Mouse (Mus musculus): ENCODE data around the gene Gm45062.

Gene Gm45062

GRCm38 (mm10) chr6:8617369-8617768, 358.1 kb downstream of the Gm45062 start:
- DNase-seq (ENCODE audit: low read depth, low spot score) = no peak

- DNase-seq (ENCODE audit: low read depth, low spot score) = no peak
These were observed 360.5 kb downstream of the Gm45062 start for GRCm38 (mm10) chr6:8619582-8620350.

GRCm38 (mm10) chr6:8623045-8623444, 363.8 kb downstream of the Gm45062 start:
- no peak for DNase-seq (ENCODE audit: low read depth, low spot score)

DNA sequence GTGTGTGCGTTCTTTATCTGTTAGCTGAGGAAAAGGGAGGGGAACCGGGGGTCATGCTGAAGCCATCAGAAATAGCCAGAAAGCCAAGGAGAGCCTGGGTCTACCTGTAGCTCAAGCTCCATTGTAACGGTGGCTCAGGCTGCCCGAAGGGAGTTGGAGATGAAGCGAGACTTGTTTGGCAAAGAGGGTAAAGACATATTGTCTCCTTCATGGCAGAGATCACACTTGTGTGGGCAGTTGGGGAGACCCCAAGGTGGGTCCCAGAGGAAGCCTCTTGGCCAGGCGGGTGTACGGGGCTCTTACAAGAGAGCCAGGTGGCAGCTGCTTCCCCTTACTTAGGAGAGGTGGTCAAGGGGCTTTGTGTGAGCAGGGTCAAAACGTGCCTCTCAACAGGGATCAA, 369.0 kb downstream of the Gm45062 start:
- no peak for DNase-seq (ENCODE audit: low read depth, low spot score)

GRCm38 (mm10) chr6:8628715-8629267, 369.5 kb downstream of the Gm45062 start:
- no peak for DNase-seq (ENCODE audit: low read depth, low spot score)

- no peak for DNase-seq (ENCODE audit: low read depth, low spot score)
These were observed 371.3 kb downstream of the Gm45062 start for GRCm38 (mm10) chr6:8630531-8630930.

- no peak for DNase-seq (ENCODE audit: low read depth, low spot score)
These were observed 372.1 kb downstream of the Gm45062 start for GRCm38 (mm10) chr6:8631362-8631761.

GRCm38 (mm10) chr6:8631986-8632632, 372.9 kb downstream of the Gm45062 start:
- no peak for DNase-seq (ENCODE audit: low read depth, low spot score)

DNA sequence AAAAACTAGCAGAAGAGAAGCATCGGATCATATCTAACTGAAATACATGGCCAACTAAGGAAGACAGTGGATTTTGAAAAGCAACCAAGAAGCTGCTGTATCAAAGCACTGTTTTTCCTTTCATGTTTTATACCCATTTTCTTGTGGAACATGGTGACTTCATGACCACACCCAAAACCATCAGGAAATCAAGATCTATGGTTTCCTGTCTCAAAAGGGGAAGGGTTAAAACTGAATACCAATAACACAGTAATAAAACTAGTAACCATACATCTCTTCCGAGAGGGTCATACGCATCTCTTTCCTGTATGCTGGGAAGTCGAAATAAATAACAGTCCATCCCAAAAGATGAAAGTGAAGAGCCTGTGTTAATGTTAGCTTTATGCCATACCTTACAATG, 373.5 kb downstream of the Gm45062 start:
- no peak for DNase-seq (ENCODE audit: low read depth, low spot score)

DNA sequence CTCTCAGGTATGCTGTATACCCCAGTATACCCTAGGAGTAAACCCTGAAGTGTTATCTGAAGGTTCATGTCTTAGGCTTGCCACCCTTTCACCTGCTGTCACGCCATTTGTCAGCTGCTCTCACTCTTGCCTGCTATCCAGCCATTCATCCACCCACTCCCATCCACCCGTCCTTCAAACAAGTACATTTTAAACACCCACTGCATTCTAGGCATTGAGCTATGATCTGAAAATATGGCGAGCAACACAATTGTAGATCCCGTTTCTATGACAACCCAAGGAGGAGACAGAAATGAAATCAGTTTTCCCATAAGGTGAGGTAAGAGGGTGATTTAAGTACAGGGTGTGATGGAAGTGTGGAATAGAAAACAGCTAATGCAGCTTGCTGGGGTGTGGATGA, 378.9 kb downstream of the Gm45062 start:
- no peak for DNase-seq (ENCODE audit: low read depth, low spot score)

GRCm38 (mm10) chr6:8638899-8639298, 379.6 kb downstream of the Gm45062 start:
- DNase-seq (ENCODE audit: low read depth, low spot score) = no peak

DNA sequence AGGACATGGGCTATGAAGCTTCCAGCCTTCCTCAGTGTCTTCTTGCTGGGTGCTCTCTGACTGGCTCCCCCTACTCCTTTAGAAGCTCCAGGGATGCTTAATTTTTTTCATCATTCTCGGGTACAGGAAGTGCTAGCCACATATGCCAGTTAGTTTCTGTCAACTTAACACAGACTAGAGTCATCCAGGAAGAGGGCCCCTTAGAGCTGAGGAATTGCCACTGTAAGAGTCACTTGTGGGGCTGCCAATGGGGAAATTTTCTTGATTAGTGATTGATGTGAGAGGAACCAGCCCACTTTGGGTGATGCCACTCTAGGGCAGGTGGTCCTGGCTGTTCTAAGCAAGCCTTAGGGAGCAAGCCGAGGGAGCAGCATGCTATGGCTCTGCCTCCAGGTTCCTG, 380.3 kb downstream of the Gm45062 start:
- DNase-seq (ENCODE audit: low read depth, low spot score) = no peak

DNA sequence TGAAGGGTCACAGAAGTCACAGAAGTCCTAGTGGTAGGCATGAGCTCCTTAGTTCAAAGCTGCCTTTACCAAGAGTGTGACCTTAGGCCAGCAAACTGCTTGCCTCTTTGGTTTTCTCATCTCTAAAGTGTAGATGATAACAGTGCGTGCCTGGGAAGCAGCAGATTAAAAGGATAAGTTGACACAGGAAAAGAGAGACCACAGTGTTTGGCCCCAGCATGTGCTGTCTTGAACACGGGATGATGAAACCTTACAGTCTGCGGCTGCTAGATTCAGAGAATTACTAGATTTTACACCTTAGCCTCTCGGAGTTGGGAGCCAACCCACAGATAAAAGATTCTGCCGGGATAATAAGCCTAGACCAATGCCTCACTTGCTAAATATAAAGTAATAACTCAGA, 381.6 kb downstream of the Gm45062 start:
- DNase-seq (ENCODE audit: low read depth, low spot score) = no peak

DNA sequence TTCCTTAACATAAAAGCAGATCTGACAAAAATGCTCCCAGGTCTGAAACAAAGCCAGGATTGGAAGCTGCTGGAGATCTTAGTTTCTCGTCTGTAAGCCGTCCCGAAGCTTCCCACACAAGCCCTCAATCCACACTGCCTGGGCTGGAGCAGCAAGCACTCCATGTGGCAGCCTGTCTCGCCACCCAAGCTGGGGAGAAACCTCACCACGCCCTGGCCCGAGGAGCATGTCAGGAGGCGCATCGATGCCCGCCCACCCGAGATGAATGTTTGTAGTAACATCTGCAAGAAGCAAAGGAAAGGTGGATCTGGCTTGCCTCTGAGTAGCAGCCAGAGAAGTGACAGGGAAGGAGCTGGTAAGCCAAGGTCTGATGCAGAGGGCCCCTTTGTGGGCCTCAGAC, 385.5 kb downstream of the Gm45062 start:
- DNase-seq (ENCODE audit: low read depth, low spot score) = peak; percentile 29

- DNase-seq (ENCODE audit: low read depth, low spot score) = no peak
These were observed 386.5 kb downstream of the Gm45062 start for GRCm38 (mm10) chr6:8645708-8646107.

Measured in ZHBTc4 (cell line).